Mouse (Mus musculus) megakaryocyte, embryonic 14.5 days (primary cell): ENCODE data around the gene Lnx1. TPM values are rescaled to one million over a fixed set of nuclear protein-coding genes. Genes with fewer than 3 reads are reported as not detected.

ENCODE experiments used
- H3K27me3 ChIP-seq: replicated peaks from 2 replicates; pipeline ENCODE3; 2012; ENCODE audit warnings: inconsistent platforms
- H3K36me3 ChIP-seq: replicated peaks from 2 replicates; pipeline ENCODE3; 2012; ENCODE audit warnings: low read length, inconsistent platforms, mixed read lengths
- H3K4me1 ChIP-seq: 2 replicates; pipeline ENCODE4 v1.6.1; 2012; ENCODE audit warnings: inconsistent platforms
- H3K4me3 ChIP-seq: replicated peaks from 2 replicates; pipeline ENCODE3; 2012; ENCODE audit warnings: moderate library complexity, mild to moderate bottlenecking, inconsistent platforms
- H3K9me3 ChIP-seq: 2 replicates; pipeline ENCODE4 v1.6.1; 2012; ENCODE audit warnings: inconsistent platforms
- FLI1 ChIP-seq: IDR thresholded peaks from 2 replicates; pipeline ENCODE4 v1.6.1; 2012; ENCODE audit warnings: low read length, inconsistent platforms, mixed read lengths
- GATA1 ChIP-seq: IDR thresholded peaks from 3 replicates; pipeline ENCODE4 v1.6.1; 2012; ENCODE audit warnings: mixed read lengths, low read length, inconsistent platforms, borderline replicate concordance
- polyA plus RNA-seq: library from polyadenylated mRNA; stranded (reverse); fragments of >175 nt; gene quantifications from 2 replicates; pipeline ENCODE4 v1.2.3, GENCODE M21; 2012; ENCODE audit warnings: low replicate concordance; ENCODE audit not compliant: insufficient read depth

Lnx1 gene
- polyA plus RNA-seq, 1 experiment: not detected

DNA sequence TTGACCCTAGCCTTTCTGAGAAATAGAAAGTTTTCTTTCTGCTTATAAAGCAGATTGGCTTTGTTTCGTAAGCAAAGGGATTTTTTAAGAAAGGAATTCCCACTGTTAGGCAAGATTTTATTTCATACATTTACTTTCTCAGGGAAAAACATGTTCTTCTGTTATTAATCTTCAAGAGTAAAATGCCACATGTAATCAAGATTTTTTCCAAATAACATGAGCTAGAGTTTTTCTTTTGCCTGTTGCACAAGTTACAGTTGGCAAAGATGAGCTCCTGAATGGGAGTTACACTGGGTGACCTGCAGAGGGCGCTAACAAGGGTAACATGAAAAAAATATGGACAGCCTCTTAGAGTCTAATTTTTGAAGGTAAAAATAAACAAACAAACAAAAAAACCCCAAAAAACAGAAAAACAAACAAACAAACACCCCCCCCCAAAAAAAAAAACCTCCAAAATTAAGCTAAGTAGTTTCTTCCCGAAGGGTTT is 84.1 kb downstream of the Lnx1 start:
- Histone ChIP-seq H3K4me1 (no peaks in the 10 kb centered on the region), H3K27me3 (peaks cover 18% of the 10 kb centered on the region), H3K36me3 (no peaks in the 10 kb centered on the region), H3K4me3 (no peak overlapping the region), H3K9me3 (no peaks in the 10 kb centered on the region)
- no peak for TF ChIP-seq GATA1
- no peak for TF ChIP-seq FLI1

GRCm38 (mm10) chr5:74617816-74618572 is 84.7 kb downstream of the Lnx1 start:
- no peak for TF ChIP-seq FLI1
- no peak for TF ChIP-seq GATA1

GRCm38 (mm10) chr5:74613491-74614151 is 89.1 kb downstream of the Lnx1 start:
- Histone ChIP-seq H3K27me3 (peaks cover 21% of the 10 kb centered on the region), H3K9me3 (no peaks in the 10 kb centered on the region), H3K4me1 (no peaks in the 10 kb centered on the region), H3K36me3 (no peaks in the 10 kb centered on the region), H3K4me3 (no peak overlapping the region)
- TF ChIP-seq FLI1 (no peak), GATA1 (no peak)

More at GRCm38 (mm10) chr5:74617816-74618572, 84.7 kb downstream of the Lnx1 start:
- H3K4me3 ChIP-seq: no peak overlapping the region
- no peaks in the 10 kb centered on the region for H3K36me3 ChIP-seq
- H3K27me3 ChIP-seq: peaks cover 16% of the 10 kb centered on the region
- no peaks in the 10 kb centered on the region for H3K4me1 ChIP-seq
- no peaks in the 10 kb centered on the region for H3K9me3 ChIP-seq

DNA sequence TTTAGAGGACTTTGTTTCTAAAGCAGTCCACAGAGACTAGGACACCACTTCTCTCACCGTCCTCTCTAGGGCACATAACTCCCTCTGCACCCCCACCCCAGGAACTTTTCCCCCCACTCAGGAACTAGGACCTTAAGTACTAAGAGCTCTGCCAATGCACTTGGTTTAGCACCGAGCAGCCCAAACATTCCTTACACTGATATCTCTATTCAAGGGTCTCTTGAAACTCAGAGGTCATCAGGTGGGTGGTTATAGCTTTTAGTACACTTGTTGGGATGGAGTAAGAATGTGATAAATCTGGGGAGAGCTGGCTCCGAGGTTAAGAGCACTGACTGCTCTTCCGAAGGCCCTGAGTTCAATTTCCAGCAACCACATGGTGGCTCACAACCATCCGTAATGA is 90.0 kb downstream of the Lnx1 start:
- H3K36me3 ChIP-seq: no peaks in the 10 kb centered on the region
- H3K4me3 ChIP-seq: no peak overlapping the region
- no peaks in the 10 kb centered on the region for H3K9me3 ChIP-seq
- TF ChIP-seq GATA1: no peak
- TF ChIP-seq FLI1: no peak
- H3K4me1 ChIP-seq: no peaks in the 10 kb centered on the region
- peaks cover 22% of the 10 kb centered on the region for H3K27me3 ChIP-seq

- H3K4me3 ChIP-seq: no peak overlapping the region
- no peaks in the 10 kb centered on the region for H3K4me1 ChIP-seq
- peaks cover 25% of the 10 kb centered on the region for H3K27me3 ChIP-seq
- TF ChIP-seq GATA1 (no peak), FLI1 (no peak)
- H3K9me3 ChIP-seq: no peaks in the 10 kb centered on the region
- no peaks in the 10 kb centered on the region for H3K36me3 ChIP-seq
Measured at GRCm38 (mm10) chr5:74610511-74610910, 92.2 kb downstream of the Lnx1 start.

DNA sequence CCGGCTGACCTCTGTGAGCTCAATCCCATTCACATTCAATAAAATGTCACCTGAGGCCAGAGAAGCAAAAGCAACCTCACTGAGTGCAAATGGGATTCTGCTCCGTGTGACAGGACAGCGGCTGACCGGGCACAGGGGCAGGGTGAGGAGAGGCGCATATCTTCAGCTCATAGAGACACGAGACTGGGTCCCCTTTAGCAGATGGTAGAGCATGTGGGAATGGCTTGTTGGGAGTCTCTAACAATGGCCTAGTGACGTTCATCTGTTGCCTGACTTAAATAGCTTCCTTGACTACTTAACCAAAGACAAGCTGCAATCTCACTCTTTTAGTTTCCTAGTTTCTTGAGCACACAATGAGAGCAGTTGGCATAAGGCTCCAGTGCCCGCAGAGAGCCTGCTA is 96.5 kb downstream of the Lnx1 start:
- no peaks in the 10 kb centered on the region for H3K9me3 ChIP-seq
- H3K27me3 ChIP-seq: peaks cover 11% of the 10 kb centered on the region
- no peaks in the 10 kb centered on the region for H3K36me3 ChIP-seq
- H3K4me1 ChIP-seq: no peaks in the 10 kb centered on the region
- no peak for TF ChIP-seq GATA1
- no peak overlapping the region for H3K4me3 ChIP-seq

DNA sequence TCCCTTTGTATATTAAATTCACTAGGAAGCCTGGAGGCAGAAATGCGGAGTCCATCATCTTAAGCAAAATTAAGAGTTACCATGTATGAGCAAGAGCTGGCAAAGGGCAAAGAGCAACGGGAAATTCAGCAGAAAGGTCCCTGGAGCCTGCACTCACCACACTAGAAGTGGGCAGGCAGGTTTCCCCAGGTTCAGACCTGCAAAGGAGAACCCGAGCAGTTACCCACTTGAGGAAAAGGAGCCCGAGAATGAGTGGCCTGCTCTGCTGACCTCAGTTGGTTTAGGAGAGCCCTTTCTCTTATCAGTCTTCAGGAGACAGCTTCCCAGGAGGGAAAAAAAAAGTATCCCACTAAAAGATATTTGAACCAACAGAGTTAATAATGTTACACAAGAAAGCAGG is 99.4 kb downstream of the Lnx1 start:
- Histone ChIP-seq H3K27me3 (peaks cover 10% of the 10 kb centered on the region), H3K36me3 (peaks cover 16% of the 10 kb centered on the region), H3K4me3 (no peak overlapping the region), H3K4me1 (no peaks in the 10 kb centered on the region), H3K9me3 (no peaks in the 10 kb centered on the region)
- no peak for TF ChIP-seq FLI1
- no peak for TF ChIP-seq GATA1

DNA sequence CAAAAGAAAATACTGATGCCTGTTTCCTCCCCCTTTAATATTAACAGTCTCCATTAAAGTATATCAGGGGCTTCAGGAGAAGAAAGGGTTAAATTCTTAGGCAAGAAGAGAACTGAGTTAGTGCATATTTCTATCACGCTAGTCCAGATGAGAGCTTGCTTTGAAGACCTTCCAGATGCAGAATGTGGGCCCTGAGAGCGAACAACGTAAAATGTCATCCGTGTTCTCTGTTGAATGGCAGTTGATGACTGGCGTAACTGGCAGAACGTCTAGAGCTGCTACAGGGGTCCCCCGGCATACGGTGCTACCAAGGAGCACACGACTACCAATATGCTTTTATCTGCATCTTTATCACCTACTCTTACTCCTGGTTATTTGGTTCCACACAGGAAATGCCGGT is 100.3 kb downstream of the Lnx1 start:
- no peak for TF ChIP-seq FLI1
- H3K4me3 ChIP-seq: no peak overlapping the region

GRCm38 (mm10) chr5:74601965-74602364 is 100.7 kb downstream of the Lnx1 start:
- Histone ChIP-seq H3K36me3 (peaks cover 29% of the 10 kb centered on the region), H3K4me3 (no peak overlapping the region), H3K4me1 (no peaks in the 10 kb centered on the region), H3K27me3 (peaks cover 5% of the 10 kb centered on the region), H3K9me3 (no peaks in the 10 kb centered on the region)
- TF ChIP-seq FLI1: no peak
- TF ChIP-seq GATA1: no peak

More for the DNA sequence above, 100.3 kb downstream of the Lnx1 start:
- peaks cover 25% of the 10 kb centered on the region for H3K36me3 ChIP-seq
- no peaks in the 10 kb centered on the region for H3K9me3 ChIP-seq
- H3K4me1 ChIP-seq: no peaks in the 10 kb centered on the region
- H3K27me3 ChIP-seq: peaks cover 7% of the 10 kb centered on the region

DNA sequence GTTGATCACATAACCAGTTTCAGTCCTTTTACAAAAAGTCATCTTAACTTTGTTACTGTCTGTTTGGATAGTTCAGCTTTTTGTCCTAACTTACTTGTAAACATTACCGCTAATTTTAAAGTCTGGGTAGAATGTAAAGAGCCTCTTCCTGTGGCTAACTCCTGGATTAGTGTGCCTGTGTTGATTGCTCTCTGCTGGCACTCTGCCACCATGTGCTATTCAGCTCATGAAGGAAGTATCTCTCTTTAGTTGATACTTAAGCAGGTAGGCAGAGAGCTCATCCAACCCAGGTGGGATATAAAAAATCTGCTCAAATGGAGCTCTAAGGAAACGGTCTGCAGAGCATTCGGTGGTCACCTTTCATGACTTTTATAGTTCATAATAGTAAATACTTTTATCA is 101.5 kb downstream of the Lnx1 start:
- no peaks in the 10 kb centered on the region for H3K4me1 ChIP-seq
- H3K36me3 ChIP-seq: peaks cover 37% of the 10 kb centered on the region
- peaks cover 3% of the 10 kb centered on the region for H3K27me3 ChIP-seq
- no peaks in the 10 kb centered on the region for H3K9me3 ChIP-seq
- TF ChIP-seq FLI1 (no peak), GATA1 (no peak)
- no peak overlapping the region for H3K4me3 ChIP-seq

DNA sequence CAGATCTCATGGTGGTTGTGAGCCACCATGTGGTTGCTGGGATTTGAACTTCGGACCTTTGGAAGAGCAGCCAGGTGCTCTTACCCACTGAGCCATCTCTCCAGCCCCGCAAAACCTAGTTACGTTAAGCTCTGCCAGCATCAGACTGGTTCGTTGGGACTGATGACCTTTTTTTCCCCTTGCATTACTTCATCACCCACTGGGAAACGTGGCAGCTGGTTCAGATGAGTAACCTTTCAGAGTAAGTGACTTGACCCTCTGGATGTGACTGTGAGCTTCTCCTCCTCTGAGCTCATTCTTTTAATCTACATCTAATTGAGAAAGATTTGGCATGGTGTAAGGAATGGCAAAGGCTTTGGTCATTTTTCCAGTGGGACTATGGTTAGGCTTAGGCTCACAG is 102.7 kb downstream of the Lnx1 start:
- no peaks in the 10 kb centered on the region for H3K4me1 ChIP-seq
- TF ChIP-seq GATA1 (no peak), FLI1 (no peak)
- H3K27me3 ChIP-seq: no peaks in the 10 kb centered on the region
- H3K36me3 ChIP-seq: peaks cover 48% of the 10 kb centered on the region
- no peak overlapping the region for H3K4me3 ChIP-seq
- H3K9me3 ChIP-seq: no peaks in the 10 kb centered on the region
